Mouse (Mus musculus) effector memory CD4-positive, alpha-beta T cell, adult 7 months (primary cell): ENCODE results near the gene Rmdn3. TPM values are rescaled to one million over a fixed set of nuclear protein-coding genes. Genes with fewer than 3 reads are reported as not detected.

ENCODE experiments used
- polyA plus RNA-seq: library from polyadenylated mRNA; unstranded; fragments of 100-300 nt; shearing (Covaris generic); gene quantifications from one replicate; pipeline ENCODE4 v1.2.1, GENCODE M21; 2017

The Rmdn3 gene
- polyA plus RNA-seq: 25.3 TPM

DNA sequence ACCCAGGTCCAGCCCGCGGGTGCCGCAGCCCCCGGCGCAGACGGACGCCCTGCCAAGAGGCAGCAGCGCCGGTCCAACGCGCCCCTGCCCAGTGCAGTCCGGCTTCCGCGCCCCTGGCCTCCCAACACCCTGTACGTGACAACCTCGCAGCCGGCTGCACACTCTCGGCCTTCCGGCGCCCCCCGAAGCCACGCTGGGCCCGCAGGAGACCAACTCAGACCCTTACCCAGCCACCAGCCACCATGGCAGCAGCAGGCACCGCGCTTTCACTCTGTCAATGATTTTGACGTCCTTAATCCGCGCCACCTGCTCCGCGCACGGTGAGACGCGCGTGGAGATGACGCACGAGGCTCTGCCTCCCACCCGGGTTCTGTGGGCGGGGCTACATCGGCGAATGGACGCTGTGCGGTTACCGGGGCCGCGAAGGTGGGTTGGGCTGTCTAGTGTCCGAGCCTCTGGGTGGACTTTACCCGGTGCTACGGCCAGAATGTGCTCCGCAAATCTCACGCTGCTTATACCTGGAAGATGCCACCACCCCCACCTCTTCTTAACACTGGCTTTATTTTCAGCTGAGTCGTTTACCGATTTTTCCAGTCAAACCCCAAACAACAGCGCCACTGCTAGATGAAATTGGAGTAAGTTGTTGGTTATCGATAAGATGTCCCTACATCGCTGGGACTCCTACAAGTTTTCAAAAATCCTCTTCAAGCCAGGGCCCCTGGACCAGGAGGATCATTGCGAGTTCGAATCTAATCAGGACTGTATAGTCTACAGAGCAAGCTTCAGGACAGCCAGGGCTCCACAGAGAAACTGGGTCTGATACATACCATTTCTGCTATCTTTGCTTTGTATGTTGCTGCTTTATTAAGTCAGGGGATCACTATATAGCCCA is at the start of gene Rmdn3:
TSS of gene Rmdn3 (minus strand) at position 354 of the 892 bp plus-strand sequence.

DNA sequence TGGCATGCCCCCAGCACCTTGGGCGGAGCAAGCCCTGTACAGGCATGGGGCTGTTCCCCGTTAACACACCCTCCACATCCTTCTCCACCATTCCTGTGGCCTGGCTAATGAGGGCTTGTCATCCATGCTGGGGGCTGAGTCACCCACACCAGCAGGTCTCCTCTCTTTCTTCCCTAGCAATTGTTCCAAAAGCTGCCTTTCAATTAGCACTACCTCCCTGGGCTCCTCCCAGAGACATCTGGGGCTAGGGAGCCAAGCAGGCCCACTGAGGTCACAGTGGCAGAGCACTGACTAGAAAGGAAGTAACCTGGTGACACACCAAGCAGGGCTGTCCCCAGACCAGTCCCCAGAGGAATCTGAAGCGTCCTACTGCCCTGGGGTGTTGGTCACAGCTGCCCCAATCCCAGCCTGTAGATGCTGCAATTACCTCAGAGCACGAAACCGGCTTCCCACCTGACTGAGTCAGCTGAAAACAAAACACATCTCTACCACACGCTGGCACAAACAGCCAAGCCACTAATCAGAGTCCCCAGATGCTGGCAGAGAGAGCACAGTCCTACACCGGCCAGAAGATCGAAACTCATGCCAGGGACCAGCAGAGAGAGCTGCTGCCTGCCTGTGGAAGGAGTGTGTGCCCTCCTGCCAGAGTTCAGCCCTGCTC is 17.3 kb upstream of the Rmdn3 start, which contains the start of gene Gm14137:
TSS of gene Gm14137 (plus strand) at position 519 of the 661 bp plus-strand sequence.

DNA sequence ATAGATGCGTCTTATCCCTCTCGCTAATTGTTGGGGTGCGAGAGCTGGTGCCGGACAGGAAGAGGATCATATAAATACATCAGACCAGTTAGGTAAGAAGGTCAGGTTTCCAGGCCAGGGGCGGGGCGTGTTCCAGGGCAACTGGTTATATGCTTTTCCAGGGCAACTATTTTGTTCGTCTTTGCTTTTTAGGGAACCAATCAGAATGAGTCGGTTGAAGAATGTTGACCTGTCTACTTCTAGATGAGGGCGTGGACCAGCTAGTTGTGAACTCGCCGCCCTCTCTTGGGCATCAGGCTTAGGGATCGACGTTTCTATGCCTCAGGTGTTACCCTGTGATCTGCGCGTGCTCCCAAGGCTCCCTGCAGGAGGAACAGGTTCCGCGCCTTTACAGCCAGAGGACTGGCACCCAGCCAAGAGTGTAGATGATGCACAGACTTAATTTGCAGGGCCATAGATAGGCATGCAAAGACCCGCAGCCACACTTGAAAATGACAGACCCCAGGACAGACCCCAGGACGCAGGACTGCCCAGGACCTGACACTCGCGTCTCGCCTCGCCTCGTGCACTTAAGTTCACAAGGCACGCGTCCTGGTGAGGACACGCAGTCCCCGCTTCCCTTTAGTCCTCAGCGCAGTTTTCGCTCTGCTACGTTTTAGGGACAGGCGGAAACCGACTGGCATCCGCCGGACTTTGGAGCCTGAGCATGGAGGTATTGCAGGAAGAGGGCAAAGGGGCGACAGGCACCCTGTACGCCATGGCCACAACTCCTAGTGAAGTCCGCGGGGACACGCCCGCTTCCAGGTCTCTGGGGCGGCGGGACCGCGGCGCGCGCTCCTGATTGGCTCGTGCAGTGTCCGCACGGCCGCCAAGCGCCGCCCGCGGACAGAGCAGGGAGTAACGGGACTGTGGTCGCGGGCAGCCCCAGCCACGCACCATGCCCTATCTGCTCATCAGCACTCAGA is 10.3 kb upstream of the Rmdn3 start, which contains the start of gene Gchfr:
TSS of gene Gchfr (plus strand) at position 873 of the 965 bp plus-strand sequence.

DNA sequence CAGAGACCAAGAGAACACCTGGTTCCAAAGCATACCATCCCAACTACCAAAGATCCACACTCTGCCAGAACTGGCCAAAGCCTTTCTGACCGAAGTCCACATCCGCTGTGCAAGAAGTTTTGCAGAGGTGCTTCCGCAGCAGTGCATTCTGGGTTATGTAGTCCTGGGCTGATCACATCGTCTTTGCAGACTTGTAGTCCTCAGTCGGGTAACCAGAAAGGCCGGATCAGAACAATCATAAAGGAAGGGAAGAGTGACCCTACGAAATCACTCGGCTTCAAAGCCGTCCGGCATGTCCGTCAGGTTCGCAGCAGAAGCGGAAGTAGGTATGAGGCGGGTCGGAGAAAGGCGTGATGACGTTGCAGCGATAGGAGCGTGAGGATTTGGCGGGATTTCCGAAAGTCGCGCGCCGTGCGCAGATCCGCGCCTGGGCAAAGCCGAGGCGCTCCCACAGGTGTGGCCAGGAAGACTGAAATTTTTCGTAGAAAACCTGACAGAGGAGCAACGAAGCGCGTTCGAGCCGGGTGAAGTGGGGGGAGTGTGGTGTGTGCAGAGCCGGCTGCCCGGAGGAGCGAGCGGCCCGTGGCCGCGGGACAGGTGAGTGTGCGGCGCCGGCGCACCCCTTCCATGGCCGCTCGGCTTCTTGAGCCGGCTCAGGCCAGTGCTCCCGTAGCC is 44.3 kb downstream of the Rmdn3 start, which contains the start of gene Rad51:
TSS of gene Rad51 (plus strand) at position 356 of the 675 bp plus-strand sequence.

Other genes starting within 250 kb of the Rmdn3 start
- not detected for gene Chst14, start 230.5 kb downstream of the Rmdn3 start, polyA plus RNA-seq
- 11.3 TPM for gene Ccdc32, start 127.6 kb downstream of the Rmdn3 start, polyA plus RNA-seq
- 3.2 TPM for gene Rpusd2, start 122.2 kb downstream of the Rmdn3 start, polyA plus RNA-seq
- 1.2 TPM for gene Knl1, start 109.9 kb downstream of the Rmdn3 start, polyA plus RNA-seq
- 2.1 TPM for gene Rad51, start 44.2 kb downstream of the Rmdn3 start, polyA plus RNA-seq
- gene Gchfr, start 10.7 kb upstream of the Rmdn3 start, polyA plus RNA-seq: not detected
- gene Gm14137, start 17.5 kb upstream of the Rmdn3 start, polyA plus RNA-seq: not detected
- 32.0 TPM for gene Zfyve19, start 51.6 kb upstream of the Rmdn3 start, polyA plus RNA-seq
- 17.9 TPM for gene Dnajc17, start 51.8 kb upstream of the Rmdn3 start, polyA plus RNA-seq
- gene Ppp1r14d, start 72.9 kb upstream of the Rmdn3 start, polyA plus RNA-seq: not detected
- gene Spint1, start 80.3 kb upstream of the Rmdn3 start, polyA plus RNA-seq: 0.39 TPM
- gene Rhov, start 114.2 kb upstream of the Rmdn3 start, polyA plus RNA-seq: not detected
- 10.1 TPM for gene Vps18, start 131.7 kb upstream of the Rmdn3 start, polyA plus RNA-seq
- gene Dll4, start 168.8 kb upstream of the Rmdn3 start, polyA plus RNA-seq: not detected
- gene Chac1, start 194.2 kb upstream of the Rmdn3 start, polyA plus RNA-seq: not detected